Mouse (Mus musculus): ENCODE measurements around the gene Lpp.

Gene Lpp

DNA sequence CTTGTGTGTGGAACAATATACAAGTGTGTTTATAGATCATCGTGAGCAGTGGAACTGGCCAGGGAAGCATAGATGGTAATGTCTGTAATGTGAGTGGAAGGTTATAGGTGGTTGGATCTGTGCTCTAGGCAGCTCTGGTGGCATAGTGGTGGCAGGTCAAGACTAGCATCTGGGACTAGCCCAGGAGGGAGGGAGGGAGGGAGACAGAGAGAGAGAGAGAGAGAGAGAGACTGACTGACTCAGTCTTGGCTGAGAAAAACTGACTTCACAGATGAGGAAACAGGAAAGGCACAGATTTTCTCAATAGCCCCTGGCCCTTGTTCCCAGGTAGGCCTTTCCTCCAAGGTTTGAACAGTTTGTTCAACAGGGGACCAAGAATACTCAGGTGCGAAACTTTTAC lies 7.5 kb downstream of the Lpp start:
- DNase-seq, result no peak

DNA sequence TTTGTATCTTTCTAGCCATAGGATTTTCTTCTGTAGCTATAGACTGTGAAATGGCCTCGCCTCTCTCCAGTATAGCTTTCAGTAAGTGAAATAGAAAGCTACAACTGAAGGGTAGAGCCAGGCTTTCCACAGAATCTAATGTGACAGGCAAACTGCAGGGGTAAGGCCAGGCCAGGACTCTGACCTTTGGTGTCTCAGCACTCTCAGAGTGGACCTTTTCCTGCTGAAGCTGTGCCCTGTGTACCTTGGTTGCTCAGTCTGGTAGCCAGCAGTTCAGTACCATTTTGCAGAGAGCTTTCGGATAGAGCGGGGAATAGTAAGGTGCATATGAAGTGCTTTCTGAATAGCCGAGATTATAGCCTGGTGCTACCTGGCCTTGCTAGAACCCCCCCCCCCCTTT lies 9.5 kb downstream of the Lpp start:
- no peak for DNase-seq

DNA sequence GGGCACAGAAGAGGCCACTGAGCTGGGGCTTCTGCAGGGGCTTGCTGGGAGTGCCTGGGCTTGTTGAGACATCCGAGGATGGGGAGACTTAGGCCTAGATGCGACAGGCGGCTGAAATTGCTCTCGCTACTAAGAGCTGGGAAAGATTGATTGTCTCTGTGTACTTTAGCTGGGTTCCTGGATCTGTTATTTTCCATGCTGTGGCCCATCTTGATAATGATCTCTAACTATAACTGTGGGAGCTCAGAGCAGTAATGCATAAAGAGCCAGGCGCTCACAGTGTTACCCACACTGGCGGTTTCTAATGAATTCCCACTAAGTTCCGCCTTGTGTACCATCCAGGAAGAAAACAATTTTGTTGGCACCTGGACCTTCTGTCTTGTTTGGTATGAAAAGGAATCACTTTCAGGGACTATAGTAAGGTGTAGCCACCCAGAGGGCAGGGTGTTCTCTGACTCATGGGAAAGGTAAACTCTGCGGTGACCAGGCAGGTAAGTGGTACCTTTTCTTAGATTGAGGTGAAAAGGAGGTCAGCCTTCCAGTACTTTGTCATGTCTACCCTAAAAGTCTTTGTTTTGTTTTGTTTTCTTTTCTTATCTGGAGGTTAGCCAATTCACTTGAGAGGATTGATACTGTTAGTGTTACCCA lies 10.6 kb downstream of the Lpp start:
- peak; percentile 58 for DNase-seq

DNA sequence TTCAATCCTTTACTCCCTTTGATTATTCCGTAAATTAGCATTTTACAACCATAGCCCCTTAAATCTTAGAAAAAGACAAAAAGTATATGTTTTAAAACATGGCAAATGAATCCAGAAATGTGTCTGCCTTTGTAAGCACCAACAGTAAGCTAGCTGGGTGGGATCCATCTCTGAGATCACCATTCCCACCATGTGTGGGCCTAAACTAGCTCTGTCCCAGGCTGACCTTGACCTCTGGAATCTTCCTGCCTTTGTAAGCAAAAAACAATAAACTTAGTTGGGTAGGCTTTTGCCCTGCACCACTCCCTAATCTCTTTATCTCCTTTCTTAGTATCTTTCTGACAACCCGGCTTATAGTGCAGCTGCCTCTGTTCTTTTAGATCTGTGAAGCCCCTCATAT lies 13.2 kb downstream of the Lpp start:
- no peak for DNase-seq

DNA sequence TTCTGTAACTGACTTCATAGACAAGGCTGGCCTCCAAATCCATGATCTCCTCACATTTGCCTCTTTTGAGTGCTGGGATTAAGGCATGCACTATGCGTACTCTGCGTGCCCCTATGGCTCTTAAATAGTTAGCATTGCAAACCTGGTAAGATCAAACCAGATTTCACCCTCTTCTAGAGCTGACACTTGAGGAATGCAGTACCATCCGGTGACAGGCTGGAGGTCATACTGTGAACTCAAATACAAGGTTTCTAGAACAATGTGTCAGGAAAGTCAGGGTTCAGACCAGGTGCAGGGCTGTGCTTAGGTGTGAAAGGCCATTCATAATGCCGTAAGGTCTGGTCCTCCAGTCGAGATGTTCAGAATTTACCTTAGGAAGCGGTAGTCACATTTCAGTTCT lies 18.0 kb downstream of the Lpp start:
- no peak for DNase-seq

DNA sequence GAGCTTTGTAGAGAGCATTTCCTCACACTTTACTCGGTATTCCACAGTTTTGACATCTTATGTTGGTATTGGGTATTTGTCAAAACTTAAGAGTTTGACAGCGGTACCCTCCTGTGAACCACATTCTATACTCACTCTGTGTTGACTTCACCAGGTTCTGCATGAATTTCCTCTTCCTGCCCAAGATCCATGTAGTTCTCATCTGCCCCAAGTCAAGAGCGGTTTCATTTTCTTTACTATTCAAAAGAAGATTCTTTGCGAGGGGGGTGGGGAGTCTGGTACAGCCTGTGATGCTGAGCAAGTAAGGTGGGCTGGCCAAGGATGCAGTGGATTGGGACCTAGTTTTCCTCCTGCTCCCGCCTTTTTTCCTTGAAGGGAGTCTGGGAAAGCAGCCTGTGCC lies 18.9 kb downstream of the Lpp start:
- no peak for DNase-seq

DNA sequence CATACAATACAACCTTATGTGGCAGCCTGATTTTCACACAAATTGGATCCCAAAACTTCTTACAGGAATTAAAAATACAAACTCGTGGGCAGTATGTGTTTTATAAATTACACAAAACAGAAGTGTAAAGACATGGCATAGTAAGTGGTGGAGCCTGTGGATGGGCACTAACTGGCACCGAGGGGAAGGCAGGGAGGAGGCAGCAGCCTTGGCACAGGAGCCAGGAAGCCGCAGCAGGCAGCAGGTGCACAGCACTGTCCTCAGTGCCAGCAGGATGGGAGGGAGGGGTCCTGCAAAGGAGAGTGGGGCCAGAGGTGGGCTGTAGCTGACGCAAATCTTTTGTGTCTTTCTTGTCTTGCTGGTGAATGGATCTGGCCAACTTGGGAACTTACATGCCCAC lies 19.8 kb downstream of the Lpp start:
- DNase-seq, result no peak

DNA sequence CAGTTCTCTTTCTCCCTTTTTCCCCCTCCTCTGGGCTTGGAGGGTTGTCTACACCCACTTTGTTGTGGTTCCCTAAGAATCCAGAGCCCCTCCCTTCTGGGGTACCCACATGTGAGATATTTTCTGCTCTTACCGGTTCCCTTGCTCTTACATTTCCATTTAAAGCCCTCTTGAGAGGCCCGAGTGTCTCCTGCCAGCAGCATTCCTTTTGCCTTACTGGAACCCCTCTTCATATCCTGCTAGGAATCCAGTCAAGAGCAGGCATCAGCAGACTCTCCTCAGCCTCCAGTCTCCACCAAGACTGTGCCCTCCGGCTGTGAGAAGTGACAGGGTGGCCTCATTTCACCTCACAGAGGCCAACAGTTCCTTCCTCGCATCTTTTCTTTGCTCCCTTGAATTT lies 24.7 kb downstream of the Lpp start:
- DNase-seq, result peak; percentile 62

DNA sequence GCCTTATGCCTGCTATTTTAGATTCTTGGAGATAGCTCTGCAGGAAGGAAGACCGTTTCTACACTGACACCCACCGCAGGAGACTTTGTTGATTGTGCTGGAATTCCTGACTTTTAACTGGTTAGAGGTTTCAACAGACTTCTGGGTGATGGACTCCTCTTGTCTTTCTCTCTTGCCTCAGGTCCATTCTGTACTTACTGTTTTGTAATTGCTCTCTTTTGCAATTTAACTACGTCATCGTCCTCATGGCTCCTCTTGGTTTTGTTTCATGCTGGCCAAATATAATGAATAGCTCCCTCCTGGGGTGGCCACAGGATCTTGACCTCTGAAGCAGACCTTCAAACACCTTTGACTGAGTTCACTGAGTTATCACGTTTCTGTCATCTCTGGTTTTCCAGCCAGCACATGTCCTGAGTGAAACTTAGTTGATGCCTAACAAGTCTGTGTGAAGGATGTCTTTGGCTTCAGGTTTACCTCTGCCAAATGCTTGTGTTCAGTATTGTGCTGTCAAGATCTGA lies 27.4 kb downstream of the Lpp start:
- DNase-seq, result peak; percentile 77

DNA sequence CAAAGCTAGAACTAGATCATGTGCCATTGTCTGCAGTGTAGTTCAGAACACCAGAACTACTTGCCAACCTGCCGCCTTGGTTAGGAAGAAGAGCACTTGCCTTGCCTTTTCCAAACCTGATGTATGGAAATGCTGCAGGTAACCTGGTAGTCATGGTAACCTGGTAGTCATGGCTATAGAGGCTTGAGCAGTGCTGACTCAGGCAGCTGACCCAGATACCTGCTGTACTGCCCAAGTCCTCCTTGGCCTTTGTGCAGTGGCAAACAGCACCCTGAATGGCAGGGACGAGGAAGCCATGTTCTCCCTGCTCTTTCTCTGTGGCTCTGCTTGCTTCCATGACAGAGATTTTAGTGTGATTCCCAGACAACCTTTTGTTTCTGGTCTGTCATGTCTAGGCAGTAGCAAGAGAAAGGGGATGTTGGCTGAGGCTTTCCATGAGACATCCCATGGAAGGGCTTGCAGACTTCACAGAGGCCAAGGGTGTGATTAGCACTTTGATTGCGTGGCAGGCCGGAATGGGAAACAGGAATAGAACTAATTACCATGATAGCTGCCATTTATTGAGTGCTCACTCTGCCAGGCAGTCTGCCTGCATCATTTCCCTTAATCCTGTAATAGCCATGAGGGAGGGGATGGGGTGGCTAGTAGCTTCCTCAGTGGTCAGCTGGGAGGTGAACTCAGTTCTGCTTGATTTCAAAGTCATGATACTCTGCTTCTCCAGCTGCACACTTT lies 28.5 kb downstream of the Lpp start:
- DNase-seq, result no peak

DNA sequence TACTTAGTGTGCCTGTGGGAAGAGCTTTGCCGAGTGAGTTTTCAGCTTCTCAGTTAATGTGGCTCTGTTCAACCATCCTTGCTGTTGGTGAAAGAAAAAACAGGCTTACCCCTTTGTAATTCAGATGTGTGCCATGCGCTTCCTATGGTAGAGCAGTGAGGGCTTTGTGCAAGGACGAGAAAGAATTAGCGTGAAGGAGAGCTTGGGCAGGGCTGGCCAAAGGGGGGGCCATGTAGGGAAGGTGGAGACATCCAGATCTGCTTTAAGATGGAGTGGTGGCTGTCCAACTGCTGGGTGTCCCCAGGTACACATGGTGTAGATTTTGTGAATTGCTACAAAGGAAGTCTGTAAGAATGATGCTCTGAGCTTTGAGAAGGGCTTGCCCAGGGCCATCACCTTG lies 29.9 kb downstream of the Lpp start:
- no peak for DNase-seq

DNA sequence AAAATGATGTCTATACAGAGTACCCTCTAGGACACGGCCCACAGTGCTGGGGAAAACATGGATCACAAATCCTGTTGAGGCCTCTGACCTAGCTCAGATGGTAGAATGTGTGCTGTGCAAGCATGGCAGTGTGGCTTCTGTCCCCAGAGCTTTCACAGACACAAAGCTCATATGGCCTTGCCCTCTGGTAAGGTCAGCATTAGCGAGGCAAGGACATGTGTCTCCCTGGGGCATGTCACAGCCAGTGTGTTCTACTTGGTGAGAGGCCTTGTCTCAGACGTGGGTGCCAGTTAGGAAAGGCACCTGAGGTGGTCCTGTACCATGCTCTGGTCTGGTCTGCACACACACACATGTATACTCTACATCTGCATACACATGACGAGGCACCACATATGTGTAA lies 30.4 kb downstream of the Lpp start:
- DNase-seq, result no peak

DNA sequence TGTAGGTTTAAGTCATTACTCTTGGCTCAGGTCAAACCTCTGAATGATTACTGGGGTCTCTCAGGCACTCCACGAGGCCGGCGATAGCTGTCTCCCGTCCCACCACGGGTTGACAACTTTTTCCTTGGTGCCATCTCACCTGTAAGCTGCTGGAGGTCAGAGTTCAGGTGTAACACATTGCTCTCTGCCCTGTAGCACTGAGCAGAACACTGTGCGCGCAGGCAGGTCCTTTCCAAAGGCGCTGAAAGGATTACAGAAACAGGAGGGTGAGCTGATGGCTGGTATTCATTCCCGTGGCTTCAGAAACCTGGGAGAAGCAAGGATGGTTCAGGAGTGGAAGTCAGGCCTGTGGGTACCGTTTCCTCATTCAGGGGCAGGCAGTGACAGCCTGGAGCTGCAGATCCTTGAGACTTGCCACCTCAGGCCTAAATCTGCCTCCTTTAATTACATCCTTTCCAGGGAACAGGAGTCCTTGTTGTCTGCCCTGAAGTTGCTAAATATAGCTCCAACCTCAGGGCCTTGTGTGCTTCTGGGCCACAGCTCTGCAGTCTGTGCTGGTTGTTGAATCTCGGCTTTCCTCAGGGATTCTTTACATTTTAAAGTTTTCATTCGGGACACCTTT lies 31.2 kb downstream of the Lpp start:
- no peak for DNase-seq

DNA sequence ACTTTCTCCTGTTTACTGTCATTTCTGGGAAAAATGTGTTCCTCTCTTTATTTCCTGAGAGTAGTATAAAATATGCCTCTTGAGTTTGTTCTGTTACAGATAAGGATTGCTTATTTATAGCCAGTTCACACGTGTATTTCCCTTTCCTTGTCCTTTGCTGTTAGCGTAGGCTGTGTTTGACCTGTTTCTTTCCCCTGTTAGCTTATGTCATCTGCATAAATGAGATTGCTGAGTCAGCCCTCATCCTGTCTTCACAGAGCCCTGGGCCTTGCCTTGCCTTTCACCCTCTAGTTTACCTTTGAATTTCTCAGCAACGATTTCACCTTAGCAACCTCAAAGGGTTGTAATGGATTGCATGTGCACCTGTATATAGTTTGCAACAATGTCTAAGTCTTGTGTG lies 32.5 kb downstream of the Lpp start:
- no peak for DNase-seq

DNA sequence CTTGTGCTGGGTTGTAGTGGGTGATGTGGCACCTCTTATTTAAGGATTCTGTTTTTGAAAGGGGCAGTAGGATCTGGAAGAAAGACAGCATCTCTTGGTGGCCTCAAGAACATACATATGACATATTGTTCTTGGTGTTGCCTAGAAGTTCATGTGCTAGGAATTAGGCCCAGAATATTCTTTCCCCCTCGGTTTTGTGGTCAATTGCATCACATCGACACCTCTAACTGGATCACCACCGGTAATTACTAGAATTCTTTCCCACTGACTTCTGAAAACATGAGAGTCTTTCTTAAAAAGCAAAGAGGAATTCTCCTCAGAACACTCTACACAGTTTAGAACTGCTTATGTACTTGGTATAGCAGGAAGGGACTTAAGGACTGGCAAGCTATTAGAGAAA lies 34.3 kb downstream of the Lpp start:
- no peak for DNase-seq

DNA sequence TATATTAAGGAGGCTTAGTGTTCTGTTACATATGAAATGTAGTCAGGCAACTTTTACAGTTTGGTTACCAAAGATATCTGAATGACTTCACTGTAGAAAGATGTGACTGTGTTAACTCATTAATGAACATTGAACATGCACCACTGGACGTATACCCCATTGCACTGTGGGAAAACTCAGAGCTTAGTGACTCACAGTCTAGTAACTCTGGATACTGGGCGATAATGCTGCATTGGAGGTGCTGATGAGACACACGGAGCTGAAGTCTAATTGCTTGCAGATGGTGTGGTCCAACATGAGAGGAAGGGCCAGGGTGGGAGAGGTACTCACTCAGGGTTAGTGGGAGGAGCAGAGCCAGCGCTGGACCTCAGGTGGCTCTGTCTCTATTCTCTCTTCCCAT lies 34.7 kb downstream of the Lpp start:
- DNase-seq, result no peak

DNA sequence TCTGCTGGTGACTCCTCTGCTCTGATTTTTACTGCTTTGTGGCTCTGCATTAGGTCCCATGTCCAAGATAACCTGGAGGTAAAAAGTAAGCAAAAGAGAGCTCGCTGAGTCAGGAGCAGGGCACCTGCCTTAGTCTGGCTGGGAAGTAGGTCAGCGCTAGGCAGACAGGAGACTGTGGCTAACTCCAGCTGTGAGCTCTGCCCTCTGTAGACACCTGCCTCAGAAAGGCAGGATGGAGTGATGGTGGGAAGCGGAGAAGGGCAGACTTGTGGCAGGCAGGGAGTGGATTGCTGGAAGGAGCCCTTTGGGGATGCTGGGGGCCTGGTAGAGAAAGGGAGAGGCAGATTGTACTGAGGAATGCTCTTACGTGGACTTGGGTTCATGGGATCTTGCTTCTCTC lies 35.4 kb downstream of the Lpp start:
- DNase-seq, result no peak

DNA sequence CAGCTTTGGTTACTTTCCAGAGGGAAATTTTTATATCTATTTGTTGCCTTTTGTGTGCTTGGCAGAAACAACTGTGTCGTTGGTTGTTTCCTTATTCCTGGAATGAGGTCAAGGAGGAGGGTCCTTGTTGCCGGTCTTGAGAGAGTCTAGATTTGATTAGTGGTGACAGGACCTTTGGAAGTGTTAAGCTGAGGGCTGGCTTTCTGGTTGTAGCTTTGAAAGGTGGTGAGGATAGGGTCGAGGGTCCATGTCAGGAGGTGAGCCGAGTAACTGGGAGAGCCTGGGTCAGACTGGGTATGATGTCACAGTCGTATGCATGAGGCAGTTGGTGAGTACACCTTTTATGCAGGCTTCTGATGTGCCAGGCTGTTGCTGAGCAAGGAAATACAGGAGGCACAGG lies 36.4 kb downstream of the Lpp start:
- DNase-seq, result no peak

DNA sequence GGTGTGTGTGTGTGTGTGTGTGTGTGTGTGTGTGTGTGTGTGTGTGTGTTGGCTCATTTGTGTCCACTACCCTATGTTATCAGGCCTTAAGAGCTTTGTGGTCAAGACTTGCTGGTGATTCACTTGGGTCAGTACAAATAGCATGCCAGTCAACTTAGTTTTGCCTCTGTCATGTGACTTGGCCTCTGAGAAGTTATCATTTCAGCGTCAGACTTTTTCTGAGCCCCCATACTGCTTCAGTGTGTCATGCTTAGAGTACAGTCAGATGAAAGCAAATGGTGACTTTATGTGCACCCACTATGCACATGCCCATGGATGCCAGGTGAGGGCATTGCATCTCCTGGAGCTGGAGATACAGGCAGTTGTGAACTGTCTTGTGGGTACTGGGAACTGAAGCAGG lies 38.5 kb downstream of the Lpp start:
- no peak for DNase-seq

DNA sequence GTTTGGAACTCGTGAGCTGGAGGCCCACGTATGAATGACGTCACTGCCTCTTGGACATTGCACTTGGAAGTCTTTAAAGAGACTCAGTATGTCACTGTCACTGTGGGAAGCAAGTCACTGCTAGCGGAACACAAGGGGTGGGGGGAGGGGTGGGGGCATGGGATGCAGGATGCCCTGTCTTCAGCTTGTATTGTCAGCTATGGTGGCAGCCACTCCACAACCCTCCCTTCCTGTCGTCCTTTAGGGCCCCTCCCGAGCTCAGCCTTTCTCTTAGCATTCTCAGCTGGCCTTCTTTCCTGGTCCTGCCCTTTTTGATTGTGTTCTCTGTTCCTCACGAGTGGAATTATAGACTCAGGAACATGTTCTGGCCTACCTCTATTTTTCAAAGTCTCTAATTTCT lies 40.3 kb downstream of the Lpp start:
- DNase-seq, result peak; percentile 46

DNA sequence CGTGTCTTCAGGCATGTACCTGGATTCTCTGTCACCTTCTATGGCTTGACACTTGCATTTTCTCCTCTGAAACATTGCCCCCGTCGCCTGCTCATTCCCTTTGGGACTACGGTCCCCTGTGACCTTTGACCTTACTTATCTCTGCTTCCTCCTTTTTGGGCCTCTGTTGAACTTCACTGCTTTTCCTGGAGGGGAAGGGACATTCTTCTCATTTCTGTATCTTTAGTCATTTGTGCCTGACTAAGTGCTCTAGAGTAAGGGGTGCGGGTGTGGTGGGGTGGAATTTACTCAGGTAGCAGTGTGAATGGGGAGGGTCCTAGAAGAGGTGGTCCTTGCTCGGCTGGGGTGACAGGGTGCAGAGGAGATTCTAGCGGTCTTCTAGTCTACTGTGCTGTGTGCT lies 40.7 kb downstream of the Lpp start:
- DNase-seq, result no peak

DNA sequence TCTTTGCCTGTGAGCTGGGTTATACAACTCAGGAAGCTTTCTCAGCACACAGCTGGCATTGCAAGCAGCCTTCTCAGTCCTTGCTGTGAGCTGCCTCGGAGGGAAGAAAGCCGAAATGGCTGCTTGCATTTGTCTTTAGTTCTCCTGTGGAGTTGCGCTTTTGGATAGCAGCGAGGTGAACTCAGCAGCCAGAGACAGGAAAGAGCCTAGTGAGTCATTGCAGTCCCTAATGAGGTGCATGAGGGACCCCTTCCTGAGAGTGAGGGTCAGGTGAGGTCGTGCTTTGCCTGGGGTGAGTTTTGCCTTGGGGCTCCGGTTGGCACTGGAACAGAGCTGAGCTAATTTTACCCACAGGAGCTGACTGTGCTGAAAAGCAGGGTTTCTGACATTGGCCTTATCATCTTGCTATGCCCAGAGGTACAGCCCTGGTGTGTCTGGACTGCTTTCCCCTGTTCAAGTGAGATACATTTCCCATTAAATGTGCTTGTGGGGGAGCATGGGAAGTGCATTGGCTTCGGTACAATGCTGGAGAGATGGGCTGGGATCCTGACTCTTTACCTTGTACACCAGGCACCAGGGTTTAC lies 41.3 kb downstream of the Lpp start:
- no peak for DNase-seq

DNA sequence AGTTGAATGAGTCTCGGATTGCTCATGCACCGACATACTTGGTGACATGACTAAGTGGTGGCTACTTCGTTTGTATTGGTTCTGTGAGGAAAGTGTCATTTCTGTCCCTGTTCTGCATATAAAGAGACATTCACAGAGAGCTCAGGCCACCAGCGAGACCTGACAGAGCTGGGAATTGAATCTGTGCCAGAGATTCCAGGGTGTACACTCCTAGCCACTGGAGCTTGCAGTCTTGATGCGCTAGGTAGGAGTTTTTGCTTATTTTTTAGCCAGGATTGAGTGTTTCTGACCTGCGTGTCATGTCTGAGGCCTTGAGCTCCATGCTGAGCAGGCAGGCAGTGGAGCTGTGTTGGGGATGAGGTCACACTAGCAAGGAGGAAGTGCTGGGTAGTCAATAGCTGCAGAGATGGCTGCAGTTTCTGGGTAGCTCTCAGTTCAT lies 41.8 kb downstream of the Lpp start:
- no peak for DNase-seq

DNA sequence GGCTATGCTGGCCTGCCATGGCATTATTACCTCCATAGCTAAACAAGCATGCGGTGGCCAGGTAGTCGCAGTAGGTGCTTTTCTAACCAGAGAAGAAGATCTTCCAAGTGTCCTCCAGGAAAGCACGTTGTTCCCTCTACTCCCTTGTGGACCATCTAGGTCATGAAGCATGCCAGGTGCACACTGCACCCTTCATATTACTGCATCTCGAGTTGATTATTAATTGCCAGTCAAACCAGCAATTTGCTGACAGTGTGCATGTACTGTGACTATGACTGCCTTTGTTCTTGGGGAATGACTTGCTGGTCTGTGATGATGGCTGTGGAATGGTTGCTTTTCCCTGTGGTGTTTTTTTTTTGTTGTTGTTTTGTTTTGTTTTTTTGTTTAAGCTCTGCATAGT lies 45.1 kb downstream of the Lpp start:
- DNase-seq, result no peak

All from lung, postnatal 36 days (tissue).